Mouse (Mus musculus) T-helper 1 cell (primary cell): ENCODE results near the gene AC131692.1.

ENCODE experiments used
- in situ Hi-C: fragments of 300-600 bp; cut with MboI, MseI; formaldehyde crosslinking; loops from one replicate; pipeline ENCODE4 v1.15.1; 2025; ENCODE audit warnings: high pct_unique_total_duplicates

The AC131692.1 gene

DNA sequence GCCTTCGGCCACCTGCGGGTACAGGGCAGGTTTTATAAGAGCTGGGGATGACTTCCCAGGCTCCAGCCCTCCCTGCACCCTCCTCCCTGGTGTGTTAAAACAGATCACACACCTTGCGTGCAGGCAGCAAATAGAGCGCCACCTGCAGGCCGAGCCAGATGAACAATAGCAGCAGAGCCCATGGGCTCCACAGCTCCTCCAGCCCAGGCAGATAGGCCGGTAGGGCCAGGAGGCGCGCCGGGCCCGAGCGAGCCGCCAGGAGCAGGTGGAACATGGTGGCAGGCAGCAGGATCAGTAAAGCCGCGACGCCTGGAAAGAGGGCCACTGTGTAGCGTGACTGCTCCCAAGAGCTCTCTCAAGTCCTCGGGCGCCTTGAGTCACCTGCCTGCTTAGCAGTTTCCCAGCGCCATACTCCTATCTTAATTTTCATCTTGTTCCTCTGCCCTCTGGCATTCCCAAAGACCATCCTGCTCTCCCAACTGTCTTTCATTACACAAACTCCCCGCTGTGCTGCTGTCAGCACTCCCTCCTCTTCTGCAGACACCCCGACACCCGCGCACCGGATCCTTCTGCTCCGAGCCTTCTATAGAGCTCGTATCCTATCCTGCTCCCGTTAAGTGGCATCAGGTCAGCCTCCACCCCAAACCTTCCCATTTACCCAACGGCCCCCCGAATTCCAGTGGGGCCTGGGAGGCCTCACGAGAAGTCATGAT is 27.1 kb upstream of the AC131692.1 start:
- in situ Hi-C loops: loop anchor here (10.0 kb wide), 2 partner anchors 48 to 268 kb away; partner anchors contain the start of genes Men1 and Sac3d1

DNA sequence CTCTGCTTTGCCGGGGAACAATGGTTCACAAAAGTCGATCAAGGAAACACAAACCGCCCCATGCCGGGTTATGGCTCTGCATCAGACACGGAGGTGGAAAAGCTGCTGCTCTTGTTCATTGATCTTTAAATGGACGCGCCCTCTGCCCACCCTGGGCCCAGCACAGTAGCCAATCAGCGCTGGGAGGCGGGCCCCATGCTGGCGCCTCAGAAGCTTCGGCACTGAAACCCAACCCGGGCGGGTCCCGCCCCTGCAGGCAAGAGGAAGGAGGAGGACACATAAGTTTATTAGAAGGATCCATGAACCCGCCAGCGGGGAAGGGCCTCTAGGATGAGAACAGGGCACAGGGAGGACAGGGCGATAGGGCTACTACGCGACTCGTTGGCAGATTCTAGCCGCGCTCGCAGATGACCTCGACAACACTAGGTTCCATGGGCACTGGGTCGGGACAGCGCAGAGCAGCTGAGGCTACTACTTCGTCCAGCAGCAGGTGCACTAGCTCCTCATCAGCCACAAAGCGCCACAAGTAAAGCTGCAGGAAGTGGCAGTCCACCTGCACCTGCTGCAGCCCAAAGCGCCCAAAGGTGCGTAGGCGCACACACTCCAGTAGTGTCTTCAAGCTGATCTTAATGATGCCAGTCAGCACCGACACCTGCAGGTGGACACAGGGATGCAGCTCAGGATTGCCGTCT is 26.3 kb upstream of the AC131692.1 start, which contains the start of gene Tm7sf2:
TSS of gene Tm7sf2 (minus strand) at position 650 of the 692 bp plus-strand sequence.
- in situ Hi-C loops: loop anchor here (10.0 kb wide), 2 partner anchors 47 to 267 kb away; partner anchors contain the start of genes Men1 and Sac3d1

- in situ Hi-C loops: loop anchor here (10.0 kb wide), 2 partner anchors 46 to 266 kb away; partner anchors contain the start of genes Men1 and Sac3d1
Measured at GRCm38 (mm10) chr19:6068951-6069350, 25.3 kb upstream of the AC131692.1 start.

DNA sequence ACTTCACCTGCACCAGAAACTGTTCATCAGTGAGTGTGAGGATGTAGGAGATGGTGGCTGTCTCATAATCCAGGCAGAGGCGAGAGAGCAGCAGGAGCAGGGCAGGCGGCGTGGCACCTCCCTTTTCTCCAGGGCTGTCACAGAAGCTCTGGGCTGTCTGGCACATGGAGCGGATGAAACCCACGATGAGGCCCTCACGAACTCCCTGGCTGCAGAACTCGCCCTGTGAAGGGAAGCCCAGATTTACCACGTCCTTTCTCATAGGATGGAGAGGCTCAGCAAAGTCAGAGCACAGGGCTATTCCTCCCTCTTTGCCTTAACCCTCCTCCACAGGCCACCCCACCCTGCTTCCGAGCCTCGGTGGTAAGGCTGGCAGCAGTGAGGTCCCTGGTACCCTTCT is 24.4 kb upstream of the AC131692.1 start:
- in situ Hi-C loops: loop anchor here (10.0 kb wide), 2 partner anchors 45 to 265 kb away; partner anchors contain the start of genes Men1 and Sac3d1

- in situ Hi-C loops: no loop called here
Measured at GRCm38 (mm10) chr19:6070571-6071250, 23.5 kb upstream of the AC131692.1 start.

DNA sequence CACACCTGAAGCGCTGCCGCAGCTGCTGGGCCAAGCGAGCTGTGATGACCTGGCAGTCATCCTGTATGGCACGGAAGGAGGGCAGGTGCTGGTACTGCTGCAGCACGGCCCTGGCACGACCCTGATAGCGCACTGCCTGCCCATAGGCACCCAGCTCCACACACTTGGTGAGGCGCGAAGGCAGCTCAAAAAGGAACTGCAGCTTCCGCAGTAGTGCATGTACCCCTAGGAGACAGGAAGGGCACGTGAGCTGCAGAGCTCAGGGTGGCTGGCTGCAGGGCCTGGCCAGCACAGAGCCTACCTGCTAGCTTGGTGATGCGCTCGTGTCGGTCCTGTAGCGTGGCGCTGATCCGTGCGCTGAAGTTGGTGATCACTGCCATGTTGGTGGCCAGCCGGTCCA is 23.0 kb upstream of the AC131692.1 start:
- in situ Hi-C loops: no loop called here

- in situ Hi-C loops: no loop called here
Measured at GRCm38 (mm10) chr19:6073889-6074288, 20.3 kb upstream of the AC131692.1 start.

GRCm38 (mm10) chr19:6076564-6077393 is 17.4 kb upstream of the AC131692.1 start, which contains the start of gene Vps51:
Gene Vps51, minus strand, starts transcription at chr19:6077231.
- in situ Hi-C loops: no loop called here

DNA sequence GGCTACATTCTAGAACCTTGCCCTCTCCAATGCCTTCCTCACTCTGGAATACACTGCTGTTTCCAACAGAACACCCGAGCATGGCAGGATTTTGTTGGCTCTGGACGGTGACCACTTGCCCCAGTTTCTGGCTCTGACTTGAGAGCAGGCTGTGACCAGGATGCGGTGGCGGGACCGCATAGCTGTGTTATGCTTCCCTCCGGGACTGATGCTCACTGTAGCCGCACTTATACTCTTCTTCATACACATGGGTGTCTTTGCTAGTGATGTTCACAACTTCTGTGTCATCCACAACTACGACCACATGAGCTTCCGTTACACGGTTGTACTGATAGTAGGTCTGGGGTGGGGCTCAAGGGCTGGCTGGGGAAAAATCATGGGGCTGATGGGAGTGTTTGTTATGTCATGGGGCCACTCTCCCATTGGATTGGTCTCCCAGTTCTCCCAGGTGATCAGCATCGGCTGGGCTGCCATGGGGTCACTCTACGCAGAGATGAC is 14.2 kb upstream of the AC131692.1 start, which contains the start of gene Tmem262:
TSS of gene Tmem262 (plus strand) at position 51 of the 498 bp plus-strand sequence.
- in situ Hi-C loops: loop anchor here (5.0 kb wide), 2 partner anchors 33 to 37 kb away; partner anchors contain the start of genes Sac3d1 and Syvn1

DNA sequence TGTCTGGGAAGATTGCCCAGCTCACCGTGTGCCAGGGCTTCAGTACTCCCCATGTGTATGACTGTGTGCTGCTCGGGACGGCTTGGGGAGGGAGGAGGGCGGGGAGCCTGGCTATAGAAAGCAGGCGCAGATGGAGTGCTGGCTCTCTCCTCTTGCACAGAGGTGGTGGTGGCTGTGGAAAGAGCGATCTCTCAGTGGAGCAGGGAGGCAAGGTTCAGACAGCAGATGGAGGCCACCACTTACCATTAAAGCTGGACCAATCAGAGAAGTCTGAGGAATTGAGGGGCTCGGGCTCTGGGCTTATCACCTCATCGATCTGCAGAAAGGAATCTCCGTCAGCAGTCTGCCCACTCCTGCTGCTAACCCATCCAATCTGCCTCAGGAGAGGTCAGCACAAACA is 12.1 kb upstream of the AC131692.1 start, which contains the start of gene Gm28374:
TSS of gene Gm28374 (minus strand) at position 101 of the 400 bp plus-strand sequence.
- in situ Hi-C loops: loop anchor here (5.0 kb wide), 2 partner anchors 35 kb away; partner anchors contain the start of genes Sac3d1 and Syvn1

- in situ Hi-C loops: loop anchor here (5.0 kb wide), 2 partner anchors 33 to 37 kb away; partner anchors contain the start of genes Sac3d1 and Syvn1
Measured at GRCm38 (mm10) chr19:6084478-6085248, 9.6 kb upstream of the AC131692.1 start, which contains the start of the genes Zfpl1 and Cdca5. Gene Zfpl1, minus strand, starts transcription at chr19:6084956. Gene Cdca5, plus strand, starts transcription at chr19:6084983.

DNA sequence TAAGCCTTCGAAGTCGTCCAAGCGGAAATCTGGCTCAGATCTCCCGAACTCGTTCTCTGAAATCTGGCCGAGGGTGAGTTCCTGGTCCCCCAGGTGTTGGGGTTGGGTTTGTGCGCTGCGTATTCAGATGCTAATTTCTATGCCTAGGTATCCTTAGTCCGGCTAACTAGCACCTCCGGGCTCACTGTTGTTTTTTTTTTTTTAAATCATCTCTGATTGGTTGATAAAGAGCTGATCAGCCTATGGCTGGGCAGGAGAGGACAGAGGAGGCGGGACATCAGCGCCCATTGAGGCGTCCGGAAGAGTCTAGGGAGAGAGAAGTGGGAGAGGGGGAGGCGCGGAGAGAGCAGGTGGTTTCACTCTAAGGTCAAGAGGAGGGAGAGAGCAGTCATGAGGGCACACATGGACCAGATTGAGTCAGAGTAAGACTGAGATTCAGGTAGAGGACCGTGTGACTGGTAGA is 8.8 kb upstream of the AC131692.1 start:
- in situ Hi-C loops: no loop called here

- in situ Hi-C loops: no loop called here
Measured at GRCm38 (mm10) chr19:6088841-6089240, 5.4 kb upstream of the AC131692.1 start.

DNA sequence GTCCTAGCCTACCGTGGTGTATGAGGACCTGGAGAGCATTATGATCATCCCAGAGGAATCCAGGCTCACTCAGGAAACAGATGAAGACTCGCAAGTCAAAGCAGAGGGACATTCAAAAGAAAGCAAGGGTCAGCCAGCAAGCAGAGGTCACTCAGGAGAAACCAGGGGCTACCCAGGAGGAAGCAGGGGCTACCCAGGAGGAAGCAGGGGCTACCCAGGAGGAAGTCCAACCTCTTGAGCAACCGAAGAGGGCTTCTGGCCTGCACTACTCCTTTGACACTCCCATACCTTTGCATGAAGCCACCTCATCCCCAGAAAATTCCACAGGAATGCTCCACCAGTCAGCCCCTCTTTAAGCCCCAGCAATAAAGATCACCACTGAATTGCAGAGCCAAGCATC is 3.6 kb downstream of the AC131692.1 start:
- in situ Hi-C loops: no loop called here

GRCm38 (mm10) chr19:6101186-6101585 is 7.0 kb downstream of the AC131692.1 start:
- in situ Hi-C loops: no loop called here

GRCm38 (mm10) chr19:6102169-6102853 is 8.1 kb downstream of the AC131692.1 start:
- in situ Hi-C loops: no loop called here

DNA sequence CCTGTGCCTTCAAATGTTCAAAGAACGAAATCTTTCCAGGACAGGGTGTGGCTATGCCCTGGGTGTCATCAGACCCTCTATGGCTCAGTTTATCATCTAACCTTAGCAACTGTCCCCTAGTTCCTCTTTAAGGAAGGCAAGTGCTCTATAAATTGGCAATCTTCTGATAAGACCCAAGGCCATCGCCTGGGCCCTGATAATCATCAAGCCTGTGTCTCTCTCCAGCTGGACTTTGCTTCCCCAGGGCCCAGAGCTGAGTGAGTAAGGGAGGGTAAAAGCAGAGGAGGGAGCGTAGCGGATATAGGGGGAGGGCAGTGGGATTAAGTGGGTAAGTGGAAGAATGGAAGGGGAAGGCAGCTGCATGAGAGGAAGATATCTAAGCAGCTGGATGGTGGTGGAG is 10.3 kb downstream of the AC131692.1 start:
- in situ Hi-C loops: no loop called here

DNA sequence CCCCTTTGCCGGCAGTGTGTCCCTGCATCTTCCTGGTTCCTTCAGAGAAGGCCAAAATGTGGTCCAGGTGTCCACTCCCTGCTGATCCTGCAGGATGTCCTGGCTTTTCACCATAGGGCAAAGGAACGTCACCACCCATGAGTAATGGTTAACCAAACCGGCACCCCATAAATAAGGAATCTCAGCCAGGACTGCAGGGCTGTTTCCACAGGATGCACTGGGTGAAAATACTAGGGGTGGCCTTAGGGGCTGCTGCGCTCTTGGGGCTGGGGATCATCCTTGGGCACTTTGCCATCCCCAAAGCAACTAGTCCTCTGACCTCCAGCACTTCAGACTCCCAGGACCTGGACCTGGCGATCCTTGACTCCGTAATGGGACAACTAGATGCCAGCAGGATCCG is 11.4 kb downstream of the AC131692.1 start, which contains the start of gene Naaladl1:
TSS of gene Naaladl1 (plus strand) at position 197 of the 400 bp plus-strand sequence.
- in situ Hi-C loops: no loop called here
